Mouse (Mus musculus) fat pad, adult 2 months (tissue): ENCODE results near the gene Gm9117.
"Not testable (repeated sequence)": the region's sequence is repeated elsewhere in the genome, so short reads cannot be mapped to it uniquely, and the experiment has no call there.

Source experiments
- DNase-seq: peaks from one replicate; pipeline ENCODE4 v3.0.0-alpha.2; 2011; ENCODE audit warnings: low read depth, low spot score; ENCODE audit errors: extremely low read depth

Gm9117 gene

DNA sequence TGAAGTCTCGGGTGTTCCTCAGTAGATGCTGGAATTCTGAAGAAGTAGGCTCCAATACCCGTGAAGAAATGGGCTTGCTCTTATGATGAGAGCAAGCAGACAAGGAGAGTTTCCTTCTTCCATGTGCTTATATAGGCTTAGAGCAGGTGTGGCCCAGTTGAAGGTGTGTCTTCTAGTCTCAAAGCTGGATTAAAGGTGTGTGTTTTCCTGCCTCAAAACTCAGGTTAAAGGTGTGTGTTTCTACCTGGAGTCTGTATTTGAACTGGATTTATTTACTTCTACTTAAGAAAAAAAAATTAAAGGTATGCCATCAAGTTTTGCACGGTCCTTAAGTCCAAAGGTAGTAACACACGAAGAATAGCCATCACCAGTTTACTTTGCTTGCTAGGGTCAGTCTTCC is at the start of gene Gm9117:
Gm9117 (minus strand) TSS at position 101 of the 400 bp plus-strand sequence.
- DNase-seq = not testable (repeated sequence)

DNA sequence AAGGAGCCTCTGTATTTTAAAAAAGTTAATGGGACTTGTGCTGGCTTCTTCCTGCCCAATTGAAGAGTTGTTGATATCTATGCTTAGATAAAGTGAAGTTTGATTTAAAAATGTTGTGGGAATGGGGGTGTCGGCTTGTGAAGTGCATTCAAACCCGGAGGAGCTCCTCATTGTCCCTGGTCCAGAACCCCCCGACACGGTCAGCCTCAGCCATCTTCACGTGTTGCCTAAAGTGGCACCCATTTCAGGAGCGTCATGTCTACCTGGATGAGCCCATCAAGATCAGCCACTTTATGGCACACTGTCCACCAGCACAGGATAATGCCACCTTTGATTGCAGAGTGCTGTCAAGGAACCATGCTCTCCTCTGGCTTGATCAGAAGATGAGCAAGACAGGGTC is 25.6 kb upstream of the Gm9117 start:
- DNase-seq = not testable (repeated sequence)

DNA sequence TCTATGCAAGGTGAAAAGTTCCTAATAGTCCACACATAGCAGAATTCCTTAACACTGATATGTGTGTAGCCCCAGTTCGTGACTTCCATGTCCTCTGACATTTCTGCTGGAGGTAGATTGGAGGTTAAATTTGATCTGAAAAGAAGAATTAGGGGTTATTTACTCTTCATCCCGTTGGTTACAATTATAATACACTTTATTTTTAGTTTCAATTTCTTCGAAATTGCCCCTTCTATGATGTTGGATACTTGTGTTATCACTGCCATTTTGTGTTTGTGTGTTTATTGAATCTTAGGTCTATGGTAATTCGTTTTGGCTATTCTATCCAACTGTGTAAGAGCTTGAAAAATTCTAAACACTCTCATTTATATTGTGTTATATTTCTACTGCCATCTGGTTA is 17.9 kb upstream of the Gm9117 start, which contains the start of gene Tdpoz5:
Tdpoz5 (minus strand) TSS at position 101 of the 400 bp plus-strand sequence.
- not testable (repeated sequence) for DNase-seq

DNA sequence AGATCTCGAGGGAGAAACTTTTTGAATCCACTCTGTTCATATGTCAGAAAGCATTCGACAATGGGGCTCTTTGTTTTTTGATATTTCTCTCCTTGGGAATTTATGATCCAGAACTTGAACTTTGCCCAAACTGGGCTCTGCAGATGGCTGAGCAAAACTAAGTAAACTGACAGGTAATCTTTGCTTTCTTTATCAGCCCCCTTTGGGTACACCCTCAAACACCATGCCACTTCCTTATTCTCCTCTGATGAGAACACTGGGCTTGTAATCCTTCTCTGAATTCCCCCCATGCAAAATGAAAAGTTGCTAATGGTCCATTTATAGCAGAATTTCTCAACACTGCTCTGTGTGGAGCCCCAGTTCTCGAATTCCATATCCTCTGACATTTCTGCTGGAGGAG is 5.0 kb downstream of the Gm9117 start:
- DNase-seq = not testable (repeated sequence)
